ENCODE assay signal across 8 mouse cellular contexts in the genomic region with DNA sequence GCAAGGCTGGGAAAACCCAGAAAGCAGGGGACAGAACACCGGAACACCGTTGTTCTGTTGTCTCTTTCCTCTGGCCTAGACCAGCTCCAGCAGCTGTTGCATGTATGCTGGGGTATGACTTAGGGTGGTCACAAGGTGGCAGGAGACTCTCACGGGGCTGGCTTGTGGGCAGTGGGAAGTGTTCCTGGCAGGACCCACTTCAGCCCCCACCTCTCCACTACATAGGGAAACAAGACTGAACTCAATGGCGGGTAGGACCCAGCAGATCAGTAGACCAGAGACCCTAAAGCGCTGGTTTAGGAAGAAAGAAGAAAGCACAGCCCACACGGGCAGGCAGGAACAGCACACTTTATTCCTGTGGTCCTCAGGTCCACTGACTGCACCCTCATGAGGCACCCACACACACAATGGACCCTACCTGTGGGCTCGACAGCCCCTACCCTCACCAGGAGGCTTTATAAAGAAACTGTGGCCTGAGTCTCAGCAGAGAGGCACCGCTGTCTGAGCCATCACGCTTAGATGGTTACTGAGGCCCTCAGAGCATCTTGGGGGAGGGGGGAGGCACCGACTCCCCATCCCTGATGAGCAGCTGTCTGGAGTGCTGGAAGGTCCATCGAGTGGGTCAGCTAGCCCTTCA. TPM values are rescaled to one million over a fixed set of nuclear protein-coding genes. Genes with fewer than 3 reads are reported as not detected.
DNase-seq lines count a peak whose midpoint lies in the region; ATAC-seq and TF ChIP-seq lines count a peak whose summit lies in the region.

No protein-coding gene starts in this region.

- peak overlapping the region; percentile 77 for H3K4me2 ChIP-seq in kidney, embryonic 15.5 days
- peak overlapping the region; percentile 97 for H3K4me2 ChIP-seq in intestine, postnatal 0 days (replicated peaks; ENCODE audit: low read depth)
- peak overlapping the region; percentile 77 for H3K4me2 ChIP-seq in neural tube, embryonic 12.5 days (replicated peaks)

- DNase-seq in kidney, postnatal 25 days = no peak
- DNase-seq in embryonic facial prominence, embryonic 10.5 days (ENCODE audit: low spot score) = no peak
- no peak for DNase-seq in layer of hippocampus, adult 9-11 months
- DNase-seq in cerebellum, adult 9-11 months = no peak
- DNase-seq in left cerebral cortex, adult 9 months (ENCODE audit: low spot score in 2 of 2) = no peak

- peak overlapping the region; percentile 71 for H3K27ac ChIP-seq in kidney, embryonic 15.5 days
- H3K27ac ChIP-seq in embryonic facial prominence, embryonic 10.5 days (replicated peaks) = no peak overlapping the region; the same call in 1 of the 2 replicates
- peak overlapping the region; percentile 75; the same call in 1 of the 2 replicates for H3K27ac ChIP-seq in intestine, postnatal 0 days (ENCODE audit: low read depth, low read length)
- no peak overlapping the region for H3K27ac ChIP-seq in neural tube, embryonic 12.5 days

- H3K27me3 ChIP-seq in kidney, embryonic 15.5 days = no peaks in the 10 kb centered on the region
- H3K27me3 ChIP-seq in embryonic facial prominence, embryonic 10.5 days (replicated peaks; ENCODE audit: low read depth, poor library complexity, severe bottlenecking) = peaks cover 7% of the 10 kb centered on the region; the same call in 1 of the 2 replicates
- H3K27me3 ChIP-seq in intestine, postnatal 0 days (replicated peaks; ENCODE audit: control insufficient read depth, insufficient read depth, low read length) = no peaks in the 10 kb centered on the region
- no peaks in the 10 kb centered on the region for H3K27me3 ChIP-seq in neural tube, embryonic 12.5 days (replicated peaks)

- H3K4me3 ChIP-seq in kidney, embryonic 15.5 days (replicated peaks) = peak overlapping the region; percentile 57
- H3K4me3 ChIP-seq in embryonic facial prominence, embryonic 10.5 days = peak overlapping the region; percentile 61; the same call in 1 of the 2 replicates
- H3K4me3 ChIP-seq in intestine, postnatal 0 days (ENCODE audit: low read depth, low read length) = peak overlapping the region; percentile 67; the same call in 1 of the 2 replicates
- no peak overlapping the region; the same call in 1 of the 2 replicates for H3K4me3 ChIP-seq in neural tube, embryonic 12.5 days

- H3K9ac ChIP-seq in kidney, embryonic 15.5 days = 0 out of 2 replicates have a peak overlapping the region, but pooled peaks have one; percentile 53
- H3K9ac ChIP-seq in intestine, postnatal 0 days (ENCODE audit: low read depth, low read length) = no peak overlapping the region
- no peak overlapping the region for H3K9ac ChIP-seq in neural tube, embryonic 12.5 days

- ATAC-seq in kidney, embryonic 15.5 days (replicated peaks; ENCODE audit: low FRiP score) = peak; percentile 37; the same call in 1 of the 2 replicates
- ATAC-seq in intestine, postnatal 0 days = peak; percentile 3; the same call in 1 of the 2 replicates
- no peak for ATAC-seq in neural tube, embryonic 12.5 days (ENCODE audit: low FRiP score, low read depth)

- TF ChIP-seq CTCF in intestine, postnatal 0 days (IDR thresholded peaks at IDR 0.05; ENCODE audit: low read depth) = peak; percentile 59

- peaks cover 45% of the 10 kb centered on the region for H3K36me3 ChIP-seq in kidney, embryonic 15.5 days
- peaks cover 53% of the 10 kb centered on the region for H3K36me3 ChIP-seq in embryonic facial prominence, embryonic 10.5 days (replicated peaks)
- peaks cover 19% of the 10 kb centered on the region for H3K36me3 ChIP-seq in intestine, postnatal 0 days (ENCODE audit: control insufficient read depth, insufficient read depth)
- peaks cover 49% of the 10 kb centered on the region for H3K36me3 ChIP-seq in neural tube, embryonic 12.5 days

- 62% methylated on average over 11 of the region's 11 CpGs for WGBS in kidney, embryonic 15.5 days
- 68% methylated on average over 11 of the region's 11 CpGs for WGBS in embryonic facial prominence, embryonic 10.5 days
- WGBS in intestine, postnatal 0 days = 62% methylated on average over 11 of the region's 11 CpGs
- 67% methylated on average over 11 of the region's 11 CpGs for WGBS in neural tube, embryonic 12.5 days

- peaks cover 57% of the 10 kb centered on the region for H3K4me1 ChIP-seq in kidney, embryonic 15.5 days
- peaks cover 28% of the 10 kb centered on the region for H3K4me1 ChIP-seq in embryonic facial prominence, embryonic 10.5 days
- peaks cover 5% of the 10 kb centered on the region; the same call in 1 of the 2 replicates for H3K4me1 ChIP-seq in intestine, postnatal 0 days (replicated peaks; ENCODE audit: control insufficient read depth, insufficient read depth, low read length)
- H3K4me1 ChIP-seq in neural tube, embryonic 12.5 days = peaks cover 13% of the 10 kb centered on the region

- no peaks in the 10 kb centered on the region for H3K9me3 ChIP-seq in kidney, embryonic 15.5 days (replicated peaks)
- peaks cover 4% of the 10 kb centered on the region; the same call in 1 of the 2 replicates for H3K9me3 ChIP-seq in embryonic facial prominence, embryonic 10.5 days
- no peaks in the 10 kb centered on the region for H3K9me3 ChIP-seq in intestine, postnatal 0 days (ENCODE audit: control insufficient read depth)
- H3K9me3 ChIP-seq in neural tube, embryonic 12.5 days = no peaks in the 10 kb centered on the region

RNA-seq across cellular contexts. Expression of a gene that starts 0.7 kb away (rescaled TPM):
- 310 and 320 TPM in 2 replicates for polyA plus RNA-seq in kidney, embryonic 15.5 days (2015; fragmentation: Nextera tagmentation; extraction: Ambion mirVana)
- polyA plus RNA-seq in embryonic facial prominence, embryonic 10.5 days (2016; fragmentation: Nextera tagmentation; extraction: Ambion mirVana) = 60.2 and 62.6 TPM in 2 replicates
- polyA plus RNA-seq in intestine, postnatal 0 days (2015; fragmentation: Nextera tagmentation; extraction: Ambion mirVana) = 292 and 312 TPM in 2 replicates
- 58.5 and 59.9 TPM in 2 replicates for polyA plus RNA-seq in neural tube, embryonic 12.5 days (2016; fragmentation: Nextera tagmentation; extraction: Ambion mirVana)

RNA-seq across cellular contexts. Expression of a gene that starts 9.8 kb away (rescaled TPM):
- 32.7 and 37.5 TPM in 2 replicates for polyA plus RNA-seq in kidney, embryonic 15.5 days (2015; fragmentation: Nextera tagmentation; extraction: Ambion mirVana)
- polyA plus RNA-seq in embryonic facial prominence, embryonic 10.5 days (2016; fragmentation: Nextera tagmentation; extraction: Ambion mirVana) = 51.2 and 59.9 TPM in 2 replicates
- polyA plus RNA-seq in intestine, postnatal 0 days (2015; fragmentation: Nextera tagmentation; extraction: Ambion mirVana) = 18.7 and 19.2 TPM in 2 replicates
- 52.3 TPM in 2 replicates for polyA plus RNA-seq in neural tube, embryonic 12.5 days (2016; fragmentation: Nextera tagmentation; extraction: Ambion mirVana)

RNA-seq across cellular contexts. Expression of a gene that starts 11.6 kb away (rescaled TPM):
- not detected in 2 replicates for polyA plus RNA-seq in kidney, embryonic 15.5 days (2015; fragmentation: Nextera tagmentation; extraction: Ambion mirVana)
- polyA plus RNA-seq in embryonic facial prominence, embryonic 10.5 days (2016; fragmentation: Nextera tagmentation; extraction: Ambion mirVana) = 0.29 TPM in 1 of 2 replicates, not detected in the other
- polyA plus RNA-seq in intestine, postnatal 0 days (2015; fragmentation: Nextera tagmentation; extraction: Ambion mirVana) = not detected in 2 replicates
- polyA plus RNA-seq in neural tube, embryonic 12.5 days (2016; fragmentation: Nextera tagmentation; extraction: Ambion mirVana) = not detected in 2 replicates

RNA-seq across cellular contexts. Expression of a gene that starts 27.1 kb away (rescaled TPM):
- polyA plus RNA-seq in kidney, embryonic 15.5 days (2015; fragmentation: Nextera tagmentation; extraction: Ambion mirVana) = 0.34 and 0.78 TPM in 2 replicates
- polyA plus RNA-seq in embryonic facial prominence, embryonic 10.5 days (2016; fragmentation: Nextera tagmentation; extraction: Ambion mirVana) = 0.57 and 0.67 TPM in 2 replicates
- 0.33 and 0.46 TPM in 2 replicates for polyA plus RNA-seq in intestine, postnatal 0 days (2015; fragmentation: Nextera tagmentation; extraction: Ambion mirVana)
- not detected in 2 replicates for polyA plus RNA-seq in neural tube, embryonic 12.5 days (2016; fragmentation: Nextera tagmentation; extraction: Ambion mirVana)

RNA-seq across cellular contexts. Expression of a gene that starts 42.5 kb away (rescaled TPM):
- 37.7 and 39.8 TPM in 2 replicates for polyA plus RNA-seq in kidney, embryonic 15.5 days (2015; fragmentation: Nextera tagmentation; extraction: Ambion mirVana)
- polyA plus RNA-seq in embryonic facial prominence, embryonic 10.5 days (2016; fragmentation: Nextera tagmentation; extraction: Ambion mirVana) = 32.1 and 33.6 TPM in 2 replicates
- polyA plus RNA-seq in intestine, postnatal 0 days (2015; fragmentation: Nextera tagmentation; extraction: Ambion mirVana) = 22.7 and 22.8 TPM in 2 replicates
- 34.6 and 39.7 TPM in 2 replicates for polyA plus RNA-seq in neural tube, embryonic 12.5 days (2016; fragmentation: Nextera tagmentation; extraction: Ambion mirVana)

Comparison
In these comparisons a context has a peak if more than half of its experiments do, and no peak if none do; other contexts are left out.
1. H3K27ac ChIP-seq: peak in kidney, embryonic 15.5 days (single experiment) and intestine, postnatal 0 days (single experiment); none in embryonic facial prominence, embryonic 10.5 days (single experiment) and neural tube, embryonic 12.5 days (single experiment).
2. Peak in every context shown above with its lines, with median percentiles within 50 percentile points of each other: H3K4me2 ChIP-seq.